Mouse (Mus musculus): ENCODE data around the gene Ankrd54. TPM values are rescaled to one million over a fixed set of nuclear protein-coding genes. Genes with fewer than 3 reads are reported as not detected.

The Ankrd54 gene
- polyA plus RNA-seq, 1 experiment from 2014 or later: 22.5 TPM

DNA sequence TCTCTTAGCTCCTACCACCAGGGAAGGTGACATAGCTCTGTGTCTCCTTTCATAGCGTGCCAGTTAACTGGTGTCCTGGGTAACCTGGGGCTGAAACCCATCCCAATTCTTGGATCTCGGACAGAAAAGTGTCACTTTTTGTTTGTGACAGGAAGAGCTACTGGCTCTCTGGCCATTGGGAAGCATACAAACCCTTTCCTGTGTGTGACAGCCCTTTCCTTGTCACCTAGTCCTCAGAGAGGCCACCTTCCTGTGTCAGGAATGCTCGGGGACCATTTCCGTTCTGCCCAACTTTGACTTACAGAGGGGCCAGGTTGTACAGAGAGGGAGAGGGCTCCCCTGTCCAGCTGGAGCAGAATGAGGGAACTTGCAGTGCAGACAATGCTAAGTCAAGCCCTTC lies 36.8 kb upstream of the Ankrd54 start:
- 51% methylated on average over 4 of the region's 4 CpGs for WGBS (ENCODE audit: insufficient replicate concordance)
- no peak overlapping the region for H3K9ac ChIP-seq (replicated peaks)
- no peaks in the 10 kb centered on the region for H3K27me3 ChIP-seq (ENCODE audit: insufficient read depth, low read length)
- TF ChIP-seq CTCF (IDR thresholded peaks at IDR 0.05; ENCODE audit: low read depth): no peak
- TF ChIP-seq EP300 (IDR thresholded peaks at IDR 0.05; ENCODE audit: low read depth): no peak
- peaks cover 9% of the 10 kb centered on the region for H3K4me1 ChIP-seq (ENCODE audit: insufficient read depth)
- peaks cover 4% of the 10 kb centered on the region for H3K36me3 ChIP-seq (replicated peaks; ENCODE audit: insufficient read depth, low read length)
- ATAC-seq (no peak), DNase-seq (no peak)
- H3K9me3 ChIP-seq (ENCODE audit: low read length): no peaks in the 10 kb centered on the region
- peak overlapping the region; percentile 48; the same call in 1 of the 2 replicates for H3K27ac ChIP-seq (ENCODE audit: low read depth)
- H3K4me3 ChIP-seq (ENCODE audit: low read depth, low read length): no peak overlapping the region
- no peak overlapping the region for H3K4me2 ChIP-seq (ENCODE audit: low read depth, low read length)

DNA sequence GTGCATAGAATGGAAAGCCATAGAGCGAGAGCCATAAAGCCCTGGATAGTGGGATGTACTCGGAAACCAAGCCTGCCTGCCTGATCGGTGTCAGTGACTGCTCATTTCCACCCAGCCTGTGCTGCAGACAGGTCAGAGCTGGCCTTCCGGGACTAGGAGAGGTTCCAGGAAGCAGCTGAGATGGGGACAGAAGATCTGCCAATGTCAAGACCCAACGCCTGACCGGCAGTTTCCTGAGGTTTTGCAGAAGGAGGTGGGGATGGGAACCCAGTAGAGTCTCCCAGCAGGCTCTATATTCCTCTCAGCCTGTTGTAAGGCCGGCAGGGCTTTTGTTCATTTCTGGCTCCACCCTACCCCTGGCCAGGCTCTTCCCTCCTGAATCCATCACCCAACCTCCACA lies 36.2 kb upstream of the Ankrd54 start:
- ATAC-seq (peak; percentile 35; the same call in 1 of the 2 replicates), DNase-seq (no peak)
- Histone ChIP-seq H3K4me3 (ENCODE audit: low read depth, low read length) (no peak overlapping the region), H3K27ac (ENCODE audit: low read depth) (peak overlapping the region; percentile 48; the same call in 1 of the 2 replicates), H3K9ac (replicated peaks) (no peak overlapping the region), H3K27me3 (ENCODE audit: insufficient read depth, low read length) (no peaks in the 10 kb centered on the region), H3K4me1 (ENCODE audit: insufficient read depth) (peaks cover 9% of the 10 kb centered on the region), H3K36me3 (replicated peaks; ENCODE audit: insufficient read depth, low read length) (peaks cover 10% of the 10 kb centered on the region), H3K4me2 (ENCODE audit: low read depth, low read length) (no peak overlapping the region), H3K9me3 (ENCODE audit: low read length) (no peaks in the 10 kb centered on the region)
- 34% methylated on average over 7 of the region's 7 CpGs for WGBS (ENCODE audit: insufficient replicate concordance)
- TF ChIP-seq EP300 (IDR thresholded peaks at IDR 0.05; ENCODE audit: low read depth): no peak
- no peak for TF ChIP-seq CTCF (IDR thresholded peaks at IDR 0.05; ENCODE audit: low read depth)

DNA sequence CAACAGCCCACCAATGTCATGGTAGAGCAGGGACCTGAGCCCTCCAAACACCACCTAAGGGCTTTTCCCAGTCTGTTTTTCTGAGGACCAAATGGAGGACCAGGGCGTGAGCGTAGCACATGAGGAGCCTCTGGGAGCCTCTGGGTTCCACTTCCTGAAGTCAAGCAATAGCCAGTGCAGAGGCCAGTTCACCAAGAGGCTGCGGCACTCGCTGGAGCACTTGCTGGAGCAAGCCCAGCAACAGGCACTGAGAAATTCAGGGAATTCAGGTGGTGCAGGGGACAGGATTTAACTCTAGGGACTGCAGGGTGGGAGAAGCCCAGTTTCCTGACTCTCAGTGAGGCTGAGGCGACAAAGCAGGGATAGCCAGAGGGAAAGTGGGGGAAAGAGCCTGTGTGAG lies 35.5 kb upstream of the Ankrd54 start:
- Histone ChIP-seq H3K27me3 (ENCODE audit: insufficient read depth, low read length) (no peaks in the 10 kb centered on the region), H3K27ac (ENCODE audit: low read depth) (peak overlapping the region; percentile 30; the same call in 1 of the 2 replicates), H3K4me2 (ENCODE audit: low read depth, low read length) (no peak overlapping the region), H3K4me1 (ENCODE audit: insufficient read depth) (peaks cover 9% of the 10 kb centered on the region), H3K36me3 (replicated peaks; ENCODE audit: insufficient read depth, low read length) (peaks cover 15% of the 10 kb centered on the region), H3K4me3 (ENCODE audit: low read depth, low read length) (no peak overlapping the region), H3K9me3 (ENCODE audit: low read length) (no peaks in the 10 kb centered on the region), H3K9ac (replicated peaks) (no peak overlapping the region)
- WGBS (ENCODE audit: insufficient replicate concordance): 70% methylated on average over 5 of the region's 5 CpGs
- DNase-seq: no peak
- TF ChIP-seq CTCF (IDR thresholded peaks at IDR 0.05; ENCODE audit: low read depth) (no peak), EP300 (IDR thresholded peaks at IDR 0.05; ENCODE audit: low read depth) (no peak)
- ATAC-seq: no peak

DNA sequence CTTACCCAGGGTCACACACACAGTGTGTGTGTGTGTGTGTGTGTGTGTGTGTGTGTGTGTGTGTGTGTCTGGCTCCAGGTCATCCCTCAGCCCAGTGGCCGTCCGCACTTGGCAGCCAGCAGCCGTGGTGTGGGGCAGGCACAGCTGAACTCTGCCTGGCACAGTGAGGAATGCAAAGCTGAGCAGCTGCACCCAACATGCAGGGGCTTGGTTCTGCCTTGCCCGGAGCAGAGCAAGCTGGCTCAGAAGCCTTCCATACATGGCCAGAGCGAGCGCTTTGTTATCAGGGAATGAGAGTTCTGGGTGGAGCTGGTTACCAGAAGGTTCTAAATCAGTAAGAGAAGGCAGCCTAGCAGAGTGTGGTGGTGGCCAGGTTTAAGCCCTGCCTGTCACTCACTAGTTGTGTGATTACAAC lies 34.9 kb upstream of the Ankrd54 start:
- Histone ChIP-seq H3K4me2 (ENCODE audit: low read depth, low read length) (no peak overlapping the region), H3K4me1 (ENCODE audit: insufficient read depth) (peaks cover 9% of the 10 kb centered on the region), H3K27me3 (ENCODE audit: insufficient read depth, low read length) (no peaks in the 10 kb centered on the region), H3K27ac (ENCODE audit: low read depth) (no peak overlapping the region), H3K4me3 (ENCODE audit: low read depth, low read length) (no peak overlapping the region), H3K9me3 (ENCODE audit: low read length) (no peaks in the 10 kb centered on the region), H3K36me3 (replicated peaks; ENCODE audit: insufficient read depth, low read length) (peaks cover 18% of the 10 kb centered on the region), H3K9ac (replicated peaks) (no peak overlapping the region)
- ATAC-seq: peak; percentile 47
- peak; percentile 24 for DNase-seq
- WGBS (ENCODE audit: insufficient replicate concordance): 43% methylated on average over 6 of the region's 6 CpGs
- TF ChIP-seq CTCF (IDR thresholded peaks at IDR 0.05; ENCODE audit: low read depth) (no peak), EP300 (IDR thresholded peaks at IDR 0.05; ENCODE audit: low read depth) (no peak)

DNA sequence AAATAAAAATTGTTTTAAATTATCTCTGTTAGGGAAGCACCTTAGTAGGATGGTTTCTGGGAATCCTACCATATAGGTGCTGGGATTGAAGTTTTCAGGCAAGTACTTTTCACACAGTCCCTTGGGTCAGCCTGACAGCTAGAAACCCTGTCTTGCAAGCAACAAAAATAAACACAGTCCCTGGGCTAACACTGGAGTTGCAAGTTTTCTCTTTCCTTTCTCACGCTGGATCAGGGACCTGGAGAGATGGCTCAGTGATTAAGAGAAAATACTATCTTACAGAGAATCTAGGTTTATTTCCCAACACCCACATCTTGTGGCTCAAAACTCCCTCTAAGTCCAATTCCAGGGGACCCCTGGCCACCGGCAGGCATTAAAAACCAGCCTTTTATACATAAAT lies 34.4 kb upstream of the Ankrd54 start:
- Histone ChIP-seq H3K36me3 (replicated peaks; ENCODE audit: insufficient read depth, low read length) (peaks cover 22% of the 10 kb centered on the region), H3K9me3 (ENCODE audit: low read length) (no peaks in the 10 kb centered on the region), H3K4me1 (ENCODE audit: insufficient read depth) (peaks cover 9% of the 10 kb centered on the region), H3K27me3 (ENCODE audit: insufficient read depth, low read length) (no peaks in the 10 kb centered on the region), H3K9ac (replicated peaks) (no peak overlapping the region), H3K27ac (ENCODE audit: low read depth) (no peak overlapping the region), H3K4me3 (ENCODE audit: low read depth, low read length) (no peak overlapping the region), H3K4me2 (ENCODE audit: low read depth, low read length) (no peak overlapping the region)
- no peak for DNase-seq
- no peak for ATAC-seq
- WGBS (ENCODE audit: insufficient replicate concordance): 34% methylated on average over 2 of the region's 2 CpGs
- TF ChIP-seq CTCF (IDR thresholded peaks at IDR 0.05; ENCODE audit: low read depth) (no peak), EP300 (IDR thresholded peaks at IDR 0.05; ENCODE audit: low read depth) (no peak)

DNA sequence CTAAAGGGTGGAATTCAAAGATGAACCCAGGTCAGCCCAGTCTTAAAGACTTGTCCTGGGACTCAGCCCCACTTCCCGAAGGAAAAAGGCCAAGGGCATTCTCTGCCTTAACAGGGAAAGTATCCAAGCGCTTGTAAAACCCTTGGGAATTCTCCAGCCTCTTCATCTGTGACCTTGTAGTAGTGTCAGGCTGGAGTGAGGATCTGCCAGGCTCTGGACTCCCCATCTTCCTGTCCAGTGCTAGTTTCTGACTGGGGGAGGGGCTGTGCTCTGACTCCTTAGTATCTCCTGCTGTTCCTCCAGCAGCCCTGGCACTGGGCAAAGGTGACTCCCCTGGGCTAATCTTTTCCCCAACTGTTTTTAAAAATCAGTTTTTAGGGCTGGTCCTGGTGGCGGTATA lies 33.9 kb upstream of the Ankrd54 start:
- no peaks in the 10 kb centered on the region for H3K27me3 ChIP-seq (ENCODE audit: insufficient read depth, low read length)
- no peak for TF ChIP-seq EP300 (IDR thresholded peaks at IDR 0.05; ENCODE audit: low read depth)
- no peak for TF ChIP-seq CTCF (IDR thresholded peaks at IDR 0.05; ENCODE audit: low read depth)
- no peak for ATAC-seq
- no peak overlapping the region for H3K27ac ChIP-seq (ENCODE audit: low read depth)
- 72% methylated on average over 3 of the region's 3 CpGs for WGBS (ENCODE audit: insufficient replicate concordance)
- DNase-seq: no peak
- no peak overlapping the region for H3K9ac ChIP-seq (replicated peaks)
- H3K36me3 ChIP-seq (replicated peaks; ENCODE audit: insufficient read depth, low read length): peaks cover 27% of the 10 kb centered on the region
- H3K4me3 ChIP-seq (ENCODE audit: low read depth, low read length): no peak overlapping the region
- no peak overlapping the region for H3K4me2 ChIP-seq (ENCODE audit: low read depth, low read length)
- H3K9me3 ChIP-seq (ENCODE audit: low read length): no peaks in the 10 kb centered on the region
- peaks cover 9% of the 10 kb centered on the region for H3K4me1 ChIP-seq (ENCODE audit: insufficient read depth)

DNA sequence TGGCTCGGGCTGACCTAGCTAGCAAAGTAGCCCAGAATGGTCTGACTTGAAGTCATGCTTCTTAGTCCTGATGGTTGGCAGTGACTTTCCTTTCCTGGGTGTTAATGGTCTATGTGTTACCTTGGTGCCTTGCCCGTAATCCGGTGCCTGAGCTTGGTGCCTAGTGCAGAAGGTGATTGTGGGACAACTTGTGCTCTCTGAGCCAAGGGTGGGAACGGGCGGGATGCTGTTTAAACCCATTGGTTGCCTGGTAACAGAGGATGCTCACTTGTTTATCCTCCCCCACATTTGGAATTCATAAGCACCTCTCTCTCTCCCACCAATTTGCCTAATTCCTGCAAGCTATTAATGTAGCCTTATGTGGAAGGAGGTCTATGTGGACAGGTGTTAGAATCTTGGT lies 32.8 kb upstream of the Ankrd54 start:
- H3K4me3 ChIP-seq (ENCODE audit: low read depth, low read length): no peak overlapping the region
- DNase-seq: no peak
- no peak overlapping the region for H3K9ac ChIP-seq (replicated peaks)
- no peaks in the 10 kb centered on the region for H3K27me3 ChIP-seq (ENCODE audit: insufficient read depth, low read length)
- peaks cover 9% of the 10 kb centered on the region for H3K4me1 ChIP-seq (ENCODE audit: insufficient read depth)
- no peak overlapping the region for H3K4me2 ChIP-seq (ENCODE audit: low read depth, low read length)
- no peak overlapping the region for H3K27ac ChIP-seq (ENCODE audit: low read depth)
- TF ChIP-seq EP300 (IDR thresholded peaks at IDR 0.05; ENCODE audit: low read depth): no peak
- no peak for TF ChIP-seq CTCF (IDR thresholded peaks at IDR 0.05; ENCODE audit: low read depth)
- peaks cover 37% of the 10 kb centered on the region for H3K36me3 ChIP-seq (replicated peaks; ENCODE audit: insufficient read depth, low read length)
- 86% methylated on average over 5 of the region's 5 CpGs for WGBS (ENCODE audit: insufficient replicate concordance)
- no peak for ATAC-seq
- H3K9me3 ChIP-seq (ENCODE audit: low read length): no peaks in the 10 kb centered on the region
